Mouse (Mus musculus) urinary bladder, postnatal 10 days (tissue): ENCODE measurements around the gene Apoa2.
"Not testable (repeated sequence)": the region's sequence is repeated elsewhere in the genome, so short reads cannot be mapped to it uniquely, and the experiment has no call there.

ENCODE experiments used
- DNase-seq: peaks from one replicate; pipeline ENCODE4 v3.0.0; 2022; ENCODE audit warnings: low spot score

The Apoa2 gene

GRCm38 (mm10) chr1:171237438-171237837 is 12.6 kb downstream of the Apoa2 start:
- DNase-seq = no peak

GRCm38 (mm10) chr1:171238463-171238862 is 13.6 kb downstream of the Apoa2 start:
- no peak for DNase-seq

- DNase-seq = no peak
Measured at GRCm38 (mm10) chr1:171239992-171240744, 15.3 kb downstream of the Apoa2 start.

- no peak for DNase-seq
Measured at GRCm38 (mm10) chr1:171240911-171241310, 16.1 kb downstream of the Apoa2 start.

GRCm38 (mm10) chr1:171241952-171242351 is 17.1 kb downstream of the Apoa2 start:
- DNase-seq = not testable (repeated sequence)

- no peak for DNase-seq
Measured at GRCm38 (mm10) chr1:171245353-171245752, 20.5 kb downstream of the Apoa2 start.

GRCm38 (mm10) chr1:171246709-171247452 is 22.0 kb downstream of the Apoa2 start:
- DNase-seq = peak; percentile 79

GRCm38 (mm10) chr1:171247453-171247841 is 22.6 kb downstream of the Apoa2 start:
- DNase-seq = no peak

GRCm38 (mm10) chr1:171247916-171248315 is 23.1 kb downstream of the Apoa2 start:
- no peak for DNase-seq

- DNase-seq = no peak
Measured at GRCm38 (mm10) chr1:171248386-171249226, 23.8 kb downstream of the Apoa2 start.

GRCm38 (mm10) chr1:171249913-171250600 is 25.2 kb downstream of the Apoa2 start, which contains the start of gene Adamts4:
Gene Adamts4 (plus strand): TSS chr1:171250421.
- no peak for DNase-seq

- no peak for DNase-seq
Measured at GRCm38 (mm10) chr1:171250680-171251593, 26.1 kb downstream of the Apoa2 start, which contains the start of gene Ndufs2. Gene Ndufs2 (minus strand): TSS chr1:171251388.

GRCm38 (mm10) chr1:171251594-171252324 is 26.9 kb downstream of the Apoa2 start:
- no peak for DNase-seq

- no peak for DNase-seq
Measured at GRCm38 (mm10) chr1:171252415-171252814, 27.6 kb downstream of the Apoa2 start.

- DNase-seq = no peak
Measured at GRCm38 (mm10) chr1:171256095-171256818, 31.4 kb downstream of the Apoa2 start.

GRCm38 (mm10) chr1:171256937-171257548 is 32.2 kb downstream of the Apoa2 start:
- DNase-seq = no peak

- DNase-seq = no peak
Measured at GRCm38 (mm10) chr1:171257781-171258180, 32.9 kb downstream of the Apoa2 start.

GRCm38 (mm10) chr1:171258921-171259320 is 34.1 kb downstream of the Apoa2 start:
- DNase-seq = no peak

- no peak for DNase-seq
Measured at GRCm38 (mm10) chr1:171260316-171260715, 35.5 kb downstream of the Apoa2 start.
